Mouse (Mus musculus): ENCODE measurements at regions not wholly inside any gene's neighbourhood (a gene's known extent, or its start where the extent isn't known, plus 50 kb on each side); places are given as distances from the start of the nearest gene placed in this dataset.

- no peak for DNase-seq (ENCODE audit: low read depth, low spot score)
Observed at GRCm38 (mm10) chr6:141027353-141027752, 221.7 kb upstream of the Pde3a start.

GRCm38 (mm10) chr6:141027787-141028186, 221.3 kb upstream of the Pde3a start:
- no peak for DNase-seq (ENCODE audit: low read depth, low spot score)

- DNase-seq (ENCODE audit: low read depth, low spot score): no peak
Observed at GRCm38 (mm10) chr6:141034824-141035223, 214.2 kb upstream of the Pde3a start.

- no peak for DNase-seq (ENCODE audit: low read depth, low spot score)
Observed at GRCm38 (mm10) chr6:141041358-141041757, 207.7 kb upstream of the Pde3a start.

- no peak for DNase-seq (ENCODE audit: low read depth, low spot score)
Observed at GRCm38 (mm10) chr6:141041781-141042625, 207.1 kb upstream of the Pde3a start.

- DNase-seq (ENCODE audit: low read depth, low spot score): no peak
Observed at GRCm38 (mm10) chr6:141048271-141048670, 200.8 kb upstream of the Pde3a start.

GRCm38 (mm10) chr6:141050038-141050684, 198.9 kb upstream of the Pde3a start:
- DNase-seq (ENCODE audit: low read depth, low spot score): no peak

- DNase-seq (ENCODE audit: low read depth, low spot score): no peak
Observed at GRCm38 (mm10) chr6:141054026-141054425, 195.0 kb upstream of the Pde3a start.

GRCm38 (mm10) chr6:141059250-141059916, 189.7 kb upstream of the Pde3a start:
- DNase-seq (ENCODE audit: low read depth, low spot score): no peak

- no peak for DNase-seq (ENCODE audit: low read depth, low spot score)
Observed at GRCm38 (mm10) chr6:141065724-141066123, 183.3 kb upstream of the Pde3a start.

GRCm38 (mm10) chr6:141068861-141069467, 180.1 kb upstream of the Pde3a start:
- DNase-seq (ENCODE audit: low read depth, low spot score): no peak

- DNase-seq (ENCODE audit: low read depth, low spot score): no peak
Observed at GRCm38 (mm10) chr6:141069896-141070295, 179.2 kb upstream of the Pde3a start.

GRCm38 (mm10) chr6:141071507-141071906, 177.6 kb upstream of the Pde3a start:
- no peak for DNase-seq (ENCODE audit: low read depth, low spot score)

- DNase-seq (ENCODE audit: low read depth, low spot score): no peak
Observed at GRCm38 (mm10) chr6:141091076-141091780, 157.8 kb upstream of the Pde3a start.

GRCm38 (mm10) chr6:141091781-141092140, 157.3 kb upstream of the Pde3a start:
- no peak for DNase-seq (ENCODE audit: low read depth, low spot score)

- peak; percentile 4 for DNase-seq (ENCODE audit: low read depth, low spot score)
Observed at GRCm38 (mm10) chr6:141097338-141098122, 151.5 kb upstream of the Pde3a start.

GRCm38 (mm10) chr6:141118287-141118686, 130.8 kb upstream of the Pde3a start:
- DNase-seq (ENCODE audit: low read depth, low spot score): no peak

GRCm38 (mm10) chr6:141126614-141127396, 122.3 kb upstream of the Pde3a start:
- DNase-seq (ENCODE audit: low read depth, low spot score): no peak

GRCm38 (mm10) chr6:141129596-141129995, 119.5 kb upstream of the Pde3a start:
- DNase-seq (ENCODE audit: low read depth, low spot score): no peak

GRCm38 (mm10) chr6:141134176-141134575, 114.9 kb upstream of the Pde3a start:
- no peak for DNase-seq (ENCODE audit: low read depth, low spot score)
